Mouse (Mus musculus): ENCODE measurements around the gene Secisbp2l.

DNA sequence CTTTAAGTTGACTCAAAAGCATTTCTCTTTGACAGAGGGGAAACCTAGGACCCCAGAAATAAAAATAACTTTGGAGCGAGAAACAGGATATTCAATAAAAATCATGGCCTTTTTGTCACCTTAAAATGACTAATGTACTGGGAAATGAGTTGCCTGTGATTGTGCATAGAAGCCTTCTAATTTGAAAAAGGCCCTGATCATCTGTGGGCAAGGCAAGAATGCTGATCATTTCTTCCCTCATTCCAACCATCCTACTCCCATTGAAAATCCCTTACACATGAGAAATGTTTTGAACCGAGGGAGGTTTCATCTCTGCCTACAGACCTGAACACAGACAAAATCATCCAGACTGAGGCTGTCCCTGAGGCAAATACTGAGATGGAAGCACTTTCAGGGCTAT, 79.8 kb downstream of the Secisbp2l start:
- no peak for TF ChIP-seq E2F4 (IDR thresholded peaks at IDR 0.05; ENCODE audit: insufficient replicate concordance, low read depth, low read length)
- no peak for TF ChIP-seq RAD21 (IDR thresholded peaks at IDR 0.05; ENCODE audit: low read depth, low read length)
- TF ChIP-seq MAX (IDR thresholded peaks at IDR 0.05; ENCODE audit: low read length), result no peak
- no peak for TF ChIP-seq POLR2A (IDR thresholded peaks at IDR 0.05; ENCODE audit: low read depth, low read length)
- TF ChIP-seq ZC3H11A (IDR thresholded peaks at IDR 0.05; ENCODE audit: low read depth, low read length), result no peak
- no peak for TF ChIP-seq ETS1 (conservative IDR thresholded peaks at IDR 0.05; ENCODE audit: low read depth, low read length)
- no peak for TF ChIP-seq TBP (conservative IDR thresholded peaks at IDR 0.05; ENCODE audit: low read depth, low read length)
- no peak for TF ChIP-seq CTCF (conservative IDR thresholded peaks at IDR 0.05 in 1 of 2, IDR thresholded peaks at IDR 0.05 in 1 of 2; ENCODE audit: low read depth in 2 of 2, low read length in 2 of 2)
- TF ChIP-seq IRF4 (IDR thresholded peaks at IDR 0.05; ENCODE audit: low read depth, low read length), result no peak
- TF ChIP-seq EP300 (IDR thresholded peaks at IDR 0.05; ENCODE audit: low read length), result no peak
- TF ChIP-seq USF1 (IDR thresholded peaks at IDR 0.05; ENCODE audit: low read depth, low read length), result no peak
- TF ChIP-seq ZKSCAN1 (IDR thresholded peaks at IDR 0.05; ENCODE audit: borderline replicate concordance, low read depth, low read length), result no peak
- no peak for TF ChIP-seq BHLHE40 (IDR thresholded peaks at IDR 0.05; ENCODE audit: low read depth, low read length)
- TF ChIP-seq JUND (conservative IDR thresholded peaks at IDR 0.05; ENCODE audit: low read depth, low read length), result no peak

Data from CH12.LX (cell line).